Comparison of ENCODE assay signal across 8 mouse cellular contexts in genomic region chr5:111506821-111507220, GRCm38 (mm10).
DNase-seq lines count a peak whose midpoint lies in the region; ATAC-seq and TF ChIP-seq lines count a peak whose summit lies in the region.

No protein-coding gene starts in this region.

- ATAC-seq in midbrain, embryonic 15.5 days (replicated peaks), result no peak
- peak; percentile 49; the same call in 1 of the 2 replicates for ATAC-seq in intestine, postnatal 0 days
- no peak for ATAC-seq in inflammation-experienced regulatory T-cells, adult 6 months
- ATAC-seq in CD4-positive, CD25-positive, alpha-beta regulatory T cell, adult 4 months, result no peak
- no peak for ATAC-seq in frontal cortex, adult (ENCODE audit: low TSS enrichment)

- H3K4me2 ChIP-seq in midbrain, embryonic 15.5 days, result no peak overlapping the region
- no peak overlapping the region for H3K4me2 ChIP-seq in intestine, postnatal 0 days (replicated peaks; ENCODE audit: low read depth)

- peak overlapping the region; percentile 90 for H3K27ac ChIP-seq in midbrain, embryonic 10.5 days (replicated peaks)
- no peak overlapping the region for H3K27ac ChIP-seq in midbrain, embryonic 15.5 days
- peak overlapping the region; percentile 77 for H3K27ac ChIP-seq in gastrocnemius, adult 2 months
- H3K27ac ChIP-seq in intestine, postnatal 0 days (ENCODE audit: low read depth, low read length), result no peak overlapping the region

- peaks cover 65% of the 10 kb centered on the region for H3K4me1 ChIP-seq in midbrain, embryonic 10.5 days
- H3K4me1 ChIP-seq in midbrain, embryonic 15.5 days, result peaks cover 21% of the 10 kb centered on the region
- H3K4me1 ChIP-seq in intestine, postnatal 0 days (replicated peaks; ENCODE audit: control insufficient read depth, insufficient read depth, low read length), result 0 out of 2 replicates have a peak, but pooled peaks cover 4% of the 10 kb centered on the region

- peaks cover 34% of the 10 kb centered on the region for H3K27me3 ChIP-seq in midbrain, embryonic 10.5 days (ENCODE audit: low read depth, poor library complexity, severe bottlenecking)
- no peaks in the 10 kb centered on the region for H3K27me3 ChIP-seq in midbrain, embryonic 15.5 days (replicated peaks)
- 0 out of 2 replicates have a peak, but pooled peaks cover 4% of the 10 kb centered on the region for H3K27me3 ChIP-seq in intestine, postnatal 0 days (replicated peaks; ENCODE audit: control insufficient read depth, insufficient read depth, low read length)

- no peak overlapping the region for H3K4me3 ChIP-seq in midbrain, embryonic 10.5 days
- no peak overlapping the region for H3K4me3 ChIP-seq in midbrain, embryonic 15.5 days
- no peak overlapping the region for H3K4me3 ChIP-seq in gastrocnemius, adult 2 months
- no peak overlapping the region for H3K4me3 ChIP-seq in intestine, postnatal 0 days (ENCODE audit: low read depth, low read length)

- H3K36me3 ChIP-seq in midbrain, embryonic 10.5 days, result no peaks in the 10 kb centered on the region
- H3K36me3 ChIP-seq in midbrain, embryonic 15.5 days (replicated peaks), result no peaks in the 10 kb centered on the region
- H3K36me3 ChIP-seq in intestine, postnatal 0 days (ENCODE audit: control insufficient read depth, insufficient read depth), result no peaks in the 10 kb centered on the region

- WGBS in midbrain, embryonic 10.5 days, result 76% methylated on average over 6 of the region's 6 CpGs
- WGBS in midbrain, embryonic 15.5 days, result 65% methylated on average over 6 of the region's 6 CpGs
- WGBS in intestine, postnatal 0 days, result 42% methylated on average over 6 of the region's 6 CpGs

- H3K9ac ChIP-seq in midbrain, embryonic 15.5 days, result no peak overlapping the region
- no peak overlapping the region for H3K9ac ChIP-seq in intestine, postnatal 0 days (ENCODE audit: low read depth, low read length)

- intact Hi-C loops in gastrocnemius, adult 2 months (cut with DNase I), result loop anchor here (5.0 kb wide), 1 partner anchor 85 kb away; no protein-coding TSS in a partner anchor

- TF ChIP-seq CTCF in gastrocnemius, adult 2 months (IDR thresholded peaks at IDR 0.05), result no peak
- TF ChIP-seq CTCF in intestine, postnatal 0 days (IDR thresholded peaks at IDR 0.05; ENCODE audit: low read depth), result no peak

- no peaks in the 10 kb centered on the region for H3K9me3 ChIP-seq in midbrain, embryonic 10.5 days (replicated peaks)
- H3K9me3 ChIP-seq in midbrain, embryonic 15.5 days, result no peaks in the 10 kb centered on the region
- H3K9me3 ChIP-seq in intestine, postnatal 0 days (ENCODE audit: control insufficient read depth), result no peaks in the 10 kb centered on the region

- DNase-seq in midbrain, embryonic 10.5 days (ENCODE audit: low spot score), result no peak
- peak; percentile 82 for DNase-seq in gastrocnemius, adult 2 months
- peak; percentile 65 for DNase-seq in lung, postnatal 10 days

Comparison
In these comparisons a context has a peak if more than half of its experiments do, and no peak if none do; other contexts are left out.
1. H3K27ac ChIP-seq: peak in midbrain, embryonic 10.5 days (single experiment) and gastrocnemius, adult 2 months (single experiment); none in midbrain, embryonic 15.5 days (single experiment) and intestine, postnatal 0 days (single experiment).